Mouse (Mus musculus) ovary, postnatal 10 days (tissue): Measurements from ENCODE around the gene Fam131a.
A peak's percentile ranks its signal among the peaks of the same experiment; 100 is the strongest.

Experiments
- DNase-seq: peaks from one replicate; pipeline ENCODE4 v3.0.0; 2022; ENCODE audit warnings: low spot score

Gene Fam131a

DNA sequence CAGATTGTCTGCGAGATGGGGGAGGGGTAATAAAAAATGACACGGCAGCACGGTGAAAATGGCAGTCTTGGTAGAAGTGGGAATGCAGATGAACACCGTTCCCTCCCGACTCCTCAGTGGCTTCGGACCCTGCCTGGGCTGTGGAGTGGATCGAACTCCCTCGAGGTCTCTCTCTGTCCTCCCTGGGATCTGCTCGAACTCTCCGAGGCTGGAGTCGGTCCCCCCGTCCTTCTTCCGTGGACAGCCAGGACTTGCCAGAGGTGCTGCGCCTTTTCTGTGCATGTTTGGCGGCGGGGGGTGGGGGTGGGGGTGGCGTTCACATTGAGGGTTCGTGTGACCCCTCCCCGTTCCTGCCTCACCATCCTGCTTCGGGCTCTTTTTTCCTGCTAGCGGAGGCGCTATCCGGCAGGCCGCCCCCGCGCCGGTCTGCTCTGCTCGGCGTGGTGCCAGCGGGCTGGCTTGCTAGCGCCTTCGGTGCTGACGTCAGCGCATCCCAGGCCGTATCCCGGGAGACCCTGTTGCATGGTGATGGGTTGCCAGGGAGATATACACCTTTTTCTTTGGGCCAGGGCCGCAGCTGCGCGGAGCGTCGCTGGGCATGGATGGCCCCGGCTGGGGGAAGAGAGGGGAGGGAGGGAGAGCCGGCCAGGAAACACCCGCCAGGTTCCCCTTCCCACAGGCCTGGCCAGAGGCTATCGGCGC is 2.7 kb downstream of the Fam131a start:
- peak; percentile 76 for DNase-seq

DNA sequence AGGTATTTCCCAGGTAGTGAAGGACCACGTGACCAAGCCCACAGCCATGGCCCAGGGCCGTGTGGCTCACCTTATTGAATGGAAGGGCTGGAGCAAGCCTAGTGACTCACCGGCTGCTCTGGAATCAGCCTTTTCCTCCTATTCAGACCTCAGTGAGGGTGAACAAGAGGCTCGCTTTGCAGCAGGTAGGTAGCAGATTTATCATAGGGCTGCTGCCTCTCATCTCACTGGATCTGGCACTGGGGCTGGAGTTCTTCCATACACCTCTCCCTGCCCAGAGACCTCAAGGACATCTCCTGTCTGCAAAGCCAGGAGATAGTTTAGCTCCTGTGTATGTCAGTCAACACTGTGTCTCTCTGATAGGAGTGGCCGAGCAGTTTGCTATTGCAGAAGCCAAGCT is 6.2 kb downstream of the Fam131a start:
- DNase-seq: no peak

DNA sequence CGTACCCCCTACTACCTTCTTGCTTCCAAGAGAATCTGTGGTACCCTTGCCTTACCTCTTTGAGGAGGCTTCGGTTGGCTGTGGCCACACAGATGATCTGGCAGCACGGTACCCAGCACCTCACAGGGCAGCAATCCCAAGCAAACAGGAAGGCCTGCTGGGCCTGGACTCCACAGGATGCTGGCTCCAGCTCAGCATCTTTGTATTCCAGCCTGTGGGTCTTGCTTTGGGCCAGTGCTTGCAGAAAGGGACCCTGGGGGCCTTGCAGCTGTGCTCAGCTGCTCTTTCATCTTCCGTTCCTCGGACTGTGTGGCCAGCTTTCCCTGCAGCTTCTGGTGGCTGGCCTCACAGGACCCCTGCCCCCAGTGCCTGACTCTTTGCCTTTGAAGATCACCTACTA is 7.0 kb downstream of the Fam131a start:
- DNase-seq: no peak

DNA sequence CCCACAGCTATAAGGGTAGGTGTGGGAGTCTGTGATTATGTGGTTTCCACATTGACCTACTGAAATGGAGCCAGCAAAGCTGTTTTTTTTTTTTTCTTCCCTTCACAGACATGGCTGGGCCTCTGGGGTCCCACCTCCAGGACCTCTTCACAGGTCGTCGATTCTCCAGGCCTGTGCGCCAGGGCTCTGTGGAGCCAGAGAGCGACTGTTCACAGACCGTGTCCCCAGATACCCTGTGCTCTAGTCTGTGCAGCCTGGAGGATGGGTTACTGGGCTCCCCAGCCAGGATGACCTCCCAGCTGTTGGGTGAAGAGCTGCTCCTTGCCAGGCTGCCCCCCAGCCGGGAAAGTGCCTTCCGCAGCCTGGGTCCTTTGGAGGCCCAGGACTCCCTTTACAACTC is 8.3 kb downstream of the Fam131a start:
- DNase-seq: no peak

DNA sequence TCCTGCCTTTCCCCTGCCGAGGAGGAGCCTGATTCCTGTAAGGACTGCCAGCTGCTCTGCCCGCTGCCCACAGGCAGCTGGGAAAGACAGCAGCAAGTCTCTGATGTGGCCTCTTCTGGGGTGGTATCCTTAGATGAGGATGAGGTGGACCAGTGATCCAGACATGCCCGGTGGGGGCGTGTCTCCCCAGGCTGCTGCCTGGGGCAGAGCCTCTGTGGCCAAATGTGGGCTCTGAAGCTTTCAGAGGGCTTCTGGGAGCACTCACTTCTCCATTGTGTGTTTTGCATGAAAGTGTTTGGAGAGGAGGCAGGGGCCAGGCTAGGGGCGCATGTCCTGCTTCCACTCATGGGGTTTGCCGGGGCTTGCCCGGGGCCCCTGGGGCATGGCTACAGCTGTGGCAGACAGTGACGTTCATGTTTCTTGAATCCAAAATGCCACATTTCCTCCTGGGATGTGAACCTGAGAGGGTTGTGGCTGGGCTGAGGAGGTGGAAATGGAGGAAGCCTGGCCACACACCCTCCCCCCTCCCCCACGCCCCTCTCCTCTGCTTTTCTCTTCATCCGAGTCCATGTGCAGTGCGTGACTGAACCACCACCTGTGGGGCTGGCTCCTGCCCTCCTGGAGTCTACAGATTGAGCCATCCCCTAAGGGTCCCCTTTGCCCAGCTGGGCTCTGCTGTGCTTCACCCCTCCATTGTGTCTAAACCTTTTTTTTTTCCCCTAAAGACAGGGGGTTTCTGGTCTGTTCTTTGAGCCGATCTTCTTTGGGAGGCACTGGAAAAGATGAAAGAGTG is 8.9 kb downstream of the Fam131a start:
- no peak for DNase-seq

DNA sequence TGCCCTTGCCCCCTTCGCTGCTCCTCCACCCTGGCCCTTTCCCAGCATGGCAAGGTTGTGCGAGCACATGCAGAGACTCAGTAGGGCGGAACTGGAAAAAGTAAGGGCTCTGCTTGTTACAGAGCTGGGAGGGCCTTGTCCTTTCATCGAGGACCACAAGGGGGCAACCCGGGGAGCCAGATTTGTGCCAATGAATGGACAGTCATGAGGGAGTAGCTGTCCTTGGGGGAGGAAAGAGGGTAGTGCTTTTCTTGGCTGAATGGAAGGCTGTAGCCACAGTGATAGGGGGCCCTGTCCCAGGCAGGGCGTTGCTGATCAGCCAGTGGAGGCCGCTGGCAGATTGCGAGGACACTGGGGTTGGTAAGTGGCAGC is 9.5 kb downstream of the Fam131a start:
- DNase-seq: no peak

DNA sequence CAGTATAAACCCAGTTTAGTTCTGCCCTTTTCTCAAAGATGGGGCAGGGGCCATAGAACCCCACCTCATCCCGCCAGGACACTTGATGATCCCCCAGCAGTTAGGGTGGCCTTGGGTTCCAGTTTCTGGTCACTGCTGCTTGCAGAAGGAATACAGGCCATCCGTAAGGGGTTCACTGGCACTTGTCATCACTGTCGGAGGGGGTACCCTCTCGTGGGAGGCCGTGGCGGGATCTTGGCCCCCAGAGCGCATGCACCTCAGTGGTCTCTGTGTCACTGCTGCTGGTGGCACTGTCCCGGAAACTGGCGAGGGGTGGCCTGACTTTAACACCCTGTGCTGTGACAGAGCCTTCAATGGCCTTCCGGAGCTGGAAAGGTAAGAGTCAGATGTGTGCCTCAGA is 10.0 kb downstream of the Fam131a start:
- no peak for DNase-seq

DNA sequence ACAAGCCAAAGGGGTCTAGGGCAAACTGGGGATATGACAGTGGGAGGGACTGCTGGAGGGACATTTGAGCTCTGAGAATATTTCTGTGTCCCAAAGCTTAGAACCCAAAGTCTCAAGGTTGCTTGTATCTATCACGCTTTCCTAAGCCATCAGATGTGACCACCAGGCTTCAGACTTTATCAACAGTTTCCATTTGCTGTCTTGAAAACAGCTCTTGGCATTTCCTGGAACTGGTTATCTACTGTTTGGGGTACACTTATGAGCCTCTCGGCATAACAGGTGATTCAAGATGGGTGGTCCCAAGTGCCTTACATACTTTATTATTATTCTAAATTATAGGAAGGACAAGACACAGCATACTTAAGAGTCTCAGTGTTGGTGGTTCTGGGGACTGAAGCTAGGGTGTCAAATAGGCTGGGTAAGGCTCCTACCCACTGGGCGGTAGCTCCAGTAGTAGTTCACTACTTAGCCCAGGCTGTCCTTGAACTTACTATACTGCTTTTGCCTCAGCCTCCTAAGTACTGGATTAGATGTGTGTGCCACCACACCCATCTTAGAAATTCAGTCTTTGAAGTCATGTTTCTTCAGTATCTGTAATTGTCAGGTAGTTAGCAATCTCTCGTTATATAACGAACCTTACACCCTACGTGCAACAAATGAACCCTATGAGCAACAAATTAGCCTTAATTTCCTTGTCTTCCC is 10.8 kb downstream of the Fam131a start:
- DNase-seq: no peak

DNA sequence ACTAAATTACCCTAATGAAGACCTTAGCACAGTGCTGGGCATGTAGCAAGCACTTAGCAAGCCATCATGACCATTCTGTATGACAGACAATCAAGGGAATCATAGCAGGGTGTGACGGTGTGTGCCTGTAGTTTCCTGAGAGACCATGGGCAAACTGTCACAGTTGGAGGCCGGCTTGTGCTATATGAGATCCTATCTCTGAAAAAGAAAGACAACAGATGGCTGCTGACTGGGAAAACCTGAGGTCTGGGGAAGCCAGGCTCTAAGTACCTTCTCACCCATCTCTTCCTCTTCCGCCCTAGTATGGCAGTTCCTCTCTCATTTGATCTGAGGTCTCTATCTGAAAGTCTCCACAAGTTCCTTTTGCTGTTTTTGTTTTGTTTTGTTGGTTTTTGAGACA is 12.7 kb downstream of the Fam131a start:
- no peak for DNase-seq

DNA sequence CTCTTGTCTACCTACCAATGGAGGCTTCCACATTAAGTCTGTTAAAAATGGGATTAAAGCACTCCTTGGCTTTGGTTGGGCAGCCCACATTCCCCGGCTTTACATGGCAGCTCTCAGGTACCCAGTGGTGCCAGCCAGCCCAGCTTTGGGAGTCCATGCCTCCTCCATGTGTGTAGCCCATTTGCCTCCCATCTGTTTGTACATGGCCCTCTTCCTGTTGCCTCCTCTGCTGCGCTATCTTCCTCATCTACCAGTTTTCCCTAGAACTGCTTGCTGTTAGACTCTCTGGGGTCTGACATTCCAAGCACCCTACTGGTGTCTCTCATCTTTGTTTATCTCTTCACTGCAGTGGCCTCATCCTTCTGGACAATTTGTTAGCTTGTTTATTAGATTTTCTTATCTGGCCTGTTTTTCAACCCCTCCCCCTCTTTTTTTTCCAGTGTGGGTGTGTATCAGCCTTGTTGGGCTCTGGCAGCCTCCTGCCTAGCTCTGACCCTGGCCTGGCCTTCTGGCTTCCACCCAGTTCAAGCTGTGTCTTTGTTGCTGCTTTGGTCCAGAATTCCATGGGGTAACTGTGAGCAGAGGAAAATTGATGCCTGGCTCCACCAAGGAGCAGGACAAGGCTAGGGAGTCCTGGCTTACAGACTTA is 13.5 kb downstream of the Fam131a start:
- no peak for DNase-seq

DNA sequence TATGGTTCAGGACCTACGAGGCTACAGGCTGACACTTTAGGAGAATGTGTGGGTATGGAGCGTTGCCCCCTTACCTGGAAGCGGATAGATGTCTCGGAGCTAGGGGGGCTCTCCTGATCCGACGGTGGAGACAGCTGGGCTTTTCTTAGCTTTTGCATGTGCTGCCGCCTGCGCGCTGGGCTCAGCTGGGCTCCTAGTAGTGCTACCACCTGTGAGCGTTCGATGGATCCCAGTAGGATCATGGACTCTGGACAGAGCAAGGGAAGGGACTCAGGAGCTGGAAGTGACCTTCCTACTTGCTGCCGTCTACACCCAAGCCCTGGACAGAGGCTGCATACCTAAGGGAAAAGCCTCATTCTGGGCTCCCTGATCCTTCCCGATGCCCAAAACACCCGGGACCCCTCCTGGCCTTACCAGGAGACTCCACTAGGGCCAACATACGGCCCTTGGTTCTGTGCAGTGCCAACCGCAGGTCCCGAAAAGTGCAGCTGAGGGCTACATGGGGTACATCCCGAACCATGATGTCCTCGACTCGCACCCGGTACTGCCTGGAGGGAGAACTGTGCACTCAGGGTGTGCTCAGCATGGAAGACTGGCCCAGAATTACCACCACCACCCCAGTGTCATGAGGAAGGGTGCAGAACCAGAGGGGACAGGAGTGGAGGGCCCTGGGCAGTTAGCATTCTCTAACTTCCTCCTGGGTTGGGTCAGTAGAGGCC is 15.3 kb downstream of the Fam131a start:
- no peak for DNase-seq

DNA sequence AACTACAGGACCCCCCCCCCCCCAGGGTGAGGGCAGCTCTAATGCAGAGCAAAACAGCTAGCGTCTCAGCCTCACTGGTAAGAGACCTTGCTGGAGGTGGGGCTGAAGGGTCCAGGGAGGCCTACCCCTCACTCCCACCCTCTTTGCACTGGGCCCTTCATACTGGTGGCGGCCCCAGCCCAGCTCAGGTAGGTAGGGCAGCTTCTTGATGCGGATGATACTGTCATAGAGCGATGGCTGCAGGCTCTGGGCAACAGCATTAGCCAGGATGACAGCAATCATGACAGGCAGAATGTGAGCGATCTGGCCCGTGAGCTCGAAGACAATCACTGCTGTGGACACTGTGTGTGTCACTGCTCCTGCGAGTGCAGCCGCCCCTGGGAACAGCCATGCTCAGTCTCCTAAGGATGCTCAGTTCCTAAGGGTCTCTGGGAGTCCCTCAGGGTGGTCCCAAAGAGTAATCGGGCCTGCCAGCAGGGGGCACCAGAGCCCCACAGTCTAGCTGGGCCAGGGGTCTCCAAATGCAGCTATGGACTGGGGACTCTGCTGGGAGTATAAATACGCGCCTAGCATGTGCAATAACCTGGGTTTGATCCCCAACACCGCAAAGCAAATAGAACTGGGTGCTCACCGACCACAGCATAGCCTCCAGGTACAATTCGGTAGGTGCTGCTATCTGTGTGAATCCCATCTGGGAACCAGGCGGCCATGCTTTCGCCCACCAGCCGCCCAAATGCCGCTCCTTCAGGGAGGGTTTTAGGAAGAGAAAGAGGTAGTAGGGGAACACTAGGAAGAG is 16.1 kb downstream of the Fam131a start:
- DNase-seq: no peak

DNA sequence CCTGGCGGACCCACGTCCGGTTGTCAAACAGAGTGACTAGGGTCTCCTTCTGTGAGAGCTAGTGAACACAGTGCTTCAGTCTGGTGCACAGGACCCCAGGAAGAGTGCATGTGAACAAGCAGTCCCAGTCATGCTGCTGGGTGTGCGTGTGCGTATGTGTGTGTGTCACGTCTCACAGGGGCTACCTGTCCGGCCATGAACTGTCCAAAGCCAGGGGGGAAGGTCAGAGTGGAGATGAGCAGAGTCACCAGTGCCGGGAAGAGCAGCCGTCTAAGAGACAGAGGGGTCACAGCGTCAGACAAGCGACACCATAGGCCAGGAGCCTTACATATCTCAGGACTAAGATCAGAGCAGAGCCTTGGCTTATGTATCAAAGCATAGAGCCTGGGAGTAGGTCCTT is 17.3 kb downstream of the Fam131a start:
- no peak for DNase-seq

DNA sequence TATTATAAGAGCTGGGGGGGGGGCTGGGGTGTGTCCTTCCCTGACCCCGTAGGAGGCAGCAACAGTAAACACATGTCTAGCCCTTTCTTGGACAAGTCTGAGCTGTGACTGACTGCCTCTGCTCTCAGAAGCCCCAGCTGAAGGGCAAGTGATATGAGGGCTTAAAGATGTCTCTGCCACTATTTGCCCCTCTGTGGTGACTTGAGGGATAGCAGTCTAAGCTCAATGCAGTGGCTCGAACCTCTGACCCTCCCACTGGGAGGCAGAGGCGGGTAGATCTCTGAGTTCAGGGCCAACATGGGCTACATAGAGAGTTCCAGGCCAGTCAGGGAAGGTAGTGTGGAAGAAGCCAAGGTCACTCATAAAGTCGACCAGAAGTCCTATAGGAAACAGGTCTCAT is 17.8 kb downstream of the Fam131a start:
- DNase-seq: no peak

DNA sequence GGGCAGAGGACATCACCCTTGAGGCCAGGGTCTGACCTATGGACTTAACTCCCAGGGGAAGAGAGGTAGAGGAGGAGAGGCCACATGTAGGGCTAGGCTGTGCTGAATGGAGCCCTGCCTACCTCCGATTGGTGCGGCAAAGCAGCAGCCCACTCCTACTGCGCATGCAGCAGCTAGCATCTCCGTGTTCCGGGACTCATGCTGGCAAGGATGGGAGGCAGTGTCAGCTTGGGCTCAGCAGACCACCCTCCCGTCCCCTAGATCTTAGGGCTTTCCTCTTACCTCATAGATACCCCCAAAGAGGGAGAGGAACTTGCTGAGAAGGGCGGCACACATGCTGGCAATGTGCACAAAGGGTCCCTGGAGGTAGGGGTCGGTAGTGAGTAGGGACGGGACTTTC is 19.1 kb downstream of the Fam131a start:
- no peak for DNase-seq

DNA sequence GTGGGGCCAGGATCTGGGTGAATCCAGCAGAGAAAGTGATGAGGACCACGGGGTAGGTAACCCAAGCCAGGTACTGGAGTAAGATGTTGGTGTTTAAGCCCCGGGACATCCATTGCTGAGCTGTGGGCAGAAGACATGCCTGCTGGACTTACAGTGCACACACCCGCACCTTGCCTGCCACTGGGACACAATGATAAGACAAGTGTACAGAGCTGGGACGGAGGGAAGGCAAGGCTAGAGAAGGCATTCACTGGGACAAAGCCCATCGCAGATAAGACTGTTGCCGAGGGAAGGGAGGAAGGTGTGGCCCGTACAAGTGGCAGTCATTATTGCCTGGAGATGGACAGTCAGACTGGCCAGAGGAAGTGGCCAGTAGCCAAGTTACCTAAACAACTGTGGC is 19.8 kb downstream of the Fam131a start:
- DNase-seq: no peak

DNA sequence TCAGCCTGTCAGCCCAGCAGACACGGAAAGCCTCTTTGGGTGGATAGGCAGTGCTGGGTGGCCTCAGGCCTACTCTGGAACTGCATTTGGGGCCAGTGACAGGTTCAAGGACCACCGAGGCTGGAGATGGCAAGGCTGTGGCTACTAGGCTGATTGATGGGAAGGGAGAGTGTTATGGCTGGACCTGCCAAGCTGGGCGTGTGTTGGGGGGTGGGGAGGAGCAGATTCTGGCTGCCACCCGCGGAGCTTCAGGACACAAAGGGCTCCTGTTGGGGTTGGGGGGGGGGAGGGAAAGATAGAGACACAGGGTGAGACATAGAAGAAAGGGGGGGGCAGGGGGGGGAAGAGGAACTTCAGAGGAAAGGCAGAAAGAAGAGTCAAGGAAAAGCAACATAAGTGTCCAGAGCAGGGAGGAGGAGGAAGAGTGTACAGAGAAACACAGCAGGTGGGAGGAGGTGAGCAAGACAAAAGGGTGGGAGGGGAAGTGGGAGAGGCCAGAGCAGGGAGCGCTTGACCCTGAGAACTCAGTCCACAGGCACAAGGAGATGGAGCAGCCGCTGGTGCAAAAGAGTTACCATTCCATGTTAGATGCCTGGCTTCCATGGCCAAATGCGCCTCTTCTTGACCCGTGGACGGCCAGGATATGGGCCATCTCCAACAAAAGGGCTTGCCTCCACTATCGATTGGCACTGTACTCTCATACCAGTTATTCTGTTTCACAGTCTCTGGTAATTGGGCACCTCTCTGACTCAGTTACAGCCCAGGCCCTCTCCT is 21.5 kb downstream of the Fam131a start:
- no peak for DNase-seq

DNA sequence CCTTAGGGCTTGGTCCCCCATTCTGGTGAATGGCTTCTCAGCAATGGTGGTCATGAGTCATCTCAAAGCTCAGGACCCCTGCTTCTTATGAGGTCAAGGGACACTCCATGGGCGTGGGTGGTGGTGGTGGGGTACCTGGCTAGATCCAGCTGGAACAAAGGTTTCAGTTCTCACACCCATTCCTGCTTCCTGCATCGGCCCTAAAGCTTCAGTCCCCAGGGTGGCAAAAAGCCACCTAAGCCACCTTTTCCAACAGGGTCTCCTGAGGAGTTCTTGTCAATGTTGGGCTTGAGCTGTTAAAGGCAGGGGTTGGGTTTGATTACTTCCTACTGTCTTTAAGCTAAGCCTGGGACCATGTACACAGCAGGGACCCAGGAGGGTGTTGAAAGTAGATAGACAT is 22.1 kb downstream of the Fam131a start:
- DNase-seq: no peak

DNA sequence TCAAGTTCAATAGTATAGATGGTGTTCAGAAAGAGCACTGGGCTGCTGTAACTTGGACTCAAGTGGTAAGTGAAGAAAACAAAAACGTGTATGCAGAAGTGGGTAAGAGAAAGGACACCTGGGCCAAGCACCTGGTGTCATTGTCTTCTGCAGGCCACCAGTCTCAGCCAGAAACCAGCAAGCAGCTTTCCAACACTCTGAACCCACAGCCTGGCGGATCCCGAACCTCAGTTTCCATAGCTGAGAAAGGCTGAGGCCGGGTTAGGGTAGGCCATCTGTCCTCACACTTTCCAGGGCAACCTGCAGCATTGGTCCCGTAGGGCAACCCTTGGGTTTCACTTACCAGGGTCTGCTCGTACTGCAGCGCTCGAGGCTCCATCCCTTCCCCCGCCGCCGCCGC is 22.5 kb downstream of the Fam131a start:
- DNase-seq: no peak
